Mouse (Mus musculus): Measurements from ENCODE around the gene Olfr1225. TPM values are rescaled to one million over a fixed set of nuclear protein-coding genes. Genes with fewer than 3 reads are reported as not detected.

The Olfr1225 gene
- not detected in 2 replicates for polyA plus RNA-seq (2015; fragmentation: Nextera tagmentation; extraction: Ambion mirVana)

GRCm38 (mm10) chr2:89174569-89174968 is at the start of gene Olfr1225:
Gene Olfr1225, minus strand, starts transcription at chr2:89174669.

DNA sequence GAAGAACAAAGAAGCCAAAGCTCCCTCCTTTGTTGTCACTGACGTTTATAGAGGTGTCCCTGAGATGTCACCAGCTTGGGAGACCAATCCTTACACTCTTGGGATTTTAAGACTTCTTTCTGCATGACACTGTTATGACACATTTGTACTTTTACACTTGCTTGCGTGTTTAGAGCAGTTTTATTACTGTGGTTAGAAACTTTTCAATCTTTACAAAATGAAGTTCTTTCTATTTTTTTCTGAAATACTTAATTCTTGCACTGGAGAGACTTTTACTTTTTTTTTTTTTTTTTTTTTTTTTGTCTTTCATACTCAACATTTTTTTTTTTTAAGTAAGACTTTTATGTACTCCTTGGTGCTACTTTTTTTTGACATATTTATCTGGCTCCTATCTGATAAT is 25.5 kb upstream of the Olfr1225 start, which contains the start of gene Olfr1226:
Olfr1226 (minus strand) TSS at position 101 of the 400 bp plus-strand sequence.

DNA sequence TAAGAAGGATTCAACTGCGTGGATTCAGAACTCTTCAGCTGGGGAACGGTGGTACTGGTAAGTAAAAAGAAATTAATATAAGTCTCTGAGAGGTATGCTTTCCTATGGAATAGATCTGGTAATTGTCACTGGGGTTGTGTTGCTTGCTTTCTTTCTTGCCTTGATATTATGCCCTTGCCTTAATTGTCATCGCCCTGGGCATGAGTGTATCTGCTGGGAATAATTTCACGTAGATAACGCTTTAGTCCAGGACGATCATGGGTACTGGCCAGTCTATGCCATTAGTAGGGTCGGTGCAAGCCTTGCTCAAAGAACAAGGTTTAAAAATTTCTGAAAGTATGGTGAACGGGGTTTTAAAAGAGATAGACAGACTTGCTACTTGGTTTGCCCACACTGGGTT is 10.5 kb downstream of the Olfr1225 start, which contains the start of gene Olfr1224-ps1:
Olfr1224-ps1 (minus strand) TSS at position 101 of the 400 bp plus-strand sequence.

DNA sequence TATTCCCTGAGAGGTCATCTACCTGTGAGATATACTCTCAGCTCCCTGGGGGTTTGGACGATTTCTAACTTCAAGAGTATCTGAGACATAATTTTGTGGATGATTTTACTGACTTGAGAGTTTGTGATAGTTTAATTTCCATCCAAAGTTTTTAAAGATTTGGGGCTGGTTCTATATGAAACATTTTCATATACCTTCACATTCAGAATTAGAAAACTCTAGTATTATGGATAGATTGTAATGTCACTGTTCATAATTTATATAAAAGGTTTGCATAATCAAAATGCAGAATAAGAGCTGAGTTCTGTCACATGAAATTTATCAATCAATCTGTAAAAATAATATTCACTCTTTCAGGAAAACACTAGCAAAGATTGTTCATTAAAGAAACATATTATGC is 23.0 kb downstream of the Olfr1225 start, which contains the start of gene Olfr1223:
Olfr1223 (minus strand) TSS at position 101 of the 400 bp plus-strand sequence.

DNA sequence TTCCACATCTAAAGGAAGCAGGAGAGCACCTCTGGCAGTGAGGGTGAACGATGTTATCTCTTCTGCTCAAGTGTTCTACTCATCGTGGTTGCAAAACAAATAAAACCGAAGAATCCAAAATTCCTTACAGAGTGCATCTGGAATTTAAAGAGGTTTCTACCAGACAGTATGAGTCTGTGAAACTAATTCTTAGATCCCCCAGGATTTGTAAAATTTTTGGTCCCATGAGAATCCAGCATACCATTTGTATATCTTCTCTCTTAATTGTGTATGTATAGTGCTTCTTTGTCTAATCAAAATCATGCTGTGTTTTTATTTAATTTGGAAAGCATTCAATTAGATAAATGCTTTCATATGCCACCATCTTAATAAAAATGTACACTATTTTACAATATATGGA is 41.5 kb downstream of the Olfr1225 start, which contains the start of gene Olfr1222:
Olfr1222 (minus strand) TSS at position 101 of the 400 bp plus-strand sequence.

Other genes starting within 250 kb of the Olfr1225 start
- gene Olfr1211, start 236.6 kb downstream of the Olfr1225 start, polyA plus RNA-seq (2015; fragmentation: Nextera tagmentation; extraction: Ambion mirVana): not detected in 2 replicates
- not detected in 2 replicates for gene Olfr1212, start 220.7 kb downstream of the Olfr1225 start, polyA plus RNA-seq (2015; fragmentation: Nextera tagmentation; extraction: Ambion mirVana)
- not detected in 2 replicates for gene Gm13762, start 194.4 kb downstream of the Olfr1225 start, polyA plus RNA-seq (2015; fragmentation: Nextera tagmentation; extraction: Ambion mirVana)
- gene Olfr1214, start 182.0 kb downstream of the Olfr1225 start, polyA plus RNA-seq (2015; fragmentation: Nextera tagmentation; extraction: Ambion mirVana): not detected in 2 replicates
- not detected in 2 replicates for gene Olfr1215, start 167.7 kb downstream of the Olfr1225 start, polyA plus RNA-seq (2015; fragmentation: Nextera tagmentation; extraction: Ambion mirVana)
- not detected in 2 replicates for gene Olfr1216, start 156.3 kb downstream of the Olfr1225 start, polyA plus RNA-seq (2015; fragmentation: Nextera tagmentation; extraction: Ambion mirVana)
- gene Olfr1217, start 142.6 kb downstream of the Olfr1225 start, polyA plus RNA-seq (2015; fragmentation: Nextera tagmentation; extraction: Ambion mirVana): not detected in 2 replicates
- gene Olfr1218, start 113.5 kb downstream of the Olfr1225 start, polyA plus RNA-seq (2015; fragmentation: Nextera tagmentation; extraction: Ambion mirVana): not detected in 2 replicates
- gene Olfr1219, start 91.2 kb downstream of the Olfr1225 start, polyA plus RNA-seq (2015; fragmentation: Nextera tagmentation; extraction: Ambion mirVana): not detected in 2 replicates
- not detected in 2 replicates for gene Olfr1220, start 67.8 kb downstream of the Olfr1225 start, polyA plus RNA-seq (2015; fragmentation: Nextera tagmentation; extraction: Ambion mirVana)
- not detected in 2 replicates for gene Olfr1221, start 57.4 kb downstream of the Olfr1225 start, polyA plus RNA-seq (2015; fragmentation: Nextera tagmentation; extraction: Ambion mirVana)
- not detected in 2 replicates for gene Olfr1222, start 41.6 kb downstream of the Olfr1225 start, polyA plus RNA-seq (2015; fragmentation: Nextera tagmentation; extraction: Ambion mirVana)
- not detected in 2 replicates for gene Olfr1223, start 23.1 kb downstream of the Olfr1225 start, polyA plus RNA-seq (2015; fragmentation: Nextera tagmentation; extraction: Ambion mirVana)
- gene Olfr1224-ps1, start 10.6 kb downstream of the Olfr1225 start, polyA plus RNA-seq (2015; fragmentation: Nextera tagmentation; extraction: Ambion mirVana): not detected in 2 replicates
- gene Olfr1226, start 25.4 kb upstream of the Olfr1225 start, polyA plus RNA-seq (2015; fragmentation: Nextera tagmentation; extraction: Ambion mirVana): not detected in 2 replicates
- gene Olfr1228, start 79.4 kb upstream of the Olfr1225 start, polyA plus RNA-seq (2015; fragmentation: Nextera tagmentation; extraction: Ambion mirVana): not detected in 2 replicates
- not detected in 2 replicates for gene Olfr1229, start 113.3 kb upstream of the Olfr1225 start, polyA plus RNA-seq (2015; fragmentation: Nextera tagmentation; extraction: Ambion mirVana)
- gene Olfr1230, start 122.6 kb upstream of the Olfr1225 start, polyA plus RNA-seq (2015; fragmentation: Nextera tagmentation; extraction: Ambion mirVana): not detected in 2 replicates
- not detected in 2 replicates for gene Olfr1231, start 132.4 kb upstream of the Olfr1225 start, polyA plus RNA-seq (2015; fragmentation: Nextera tagmentation; extraction: Ambion mirVana)
- gene Olfr1232, start 155.0 kb upstream of the Olfr1225 start, polyA plus RNA-seq (2015; fragmentation: Nextera tagmentation; extraction: Ambion mirVana): not detected in 2 replicates
- not detected in 2 replicates for gene Olfr1233, start 167.7 kb upstream of the Olfr1225 start, polyA plus RNA-seq (2015; fragmentation: Nextera tagmentation; extraction: Ambion mirVana)
- not detected in 2 replicates for gene Olfr1234, start 190.2 kb upstream of the Olfr1225 start, polyA plus RNA-seq (2015; fragmentation: Nextera tagmentation; extraction: Ambion mirVana)
- not detected in 2 replicates for gene Olfr1238, start 235.0 kb upstream of the Olfr1225 start, polyA plus RNA-seq (2015; fragmentation: Nextera tagmentation; extraction: Ambion mirVana)
- not detected in 2 replicates for gene Olfr1239, start 245.7 kb upstream of the Olfr1225 start, polyA plus RNA-seq (2015; fragmentation: Nextera tagmentation; extraction: Ambion mirVana)